Mouse (Mus musculus) left cerebral cortex, adult 8-10 months (tissue): Measurements from ENCODE around the gene Zscan10. TPM values are rescaled to one million over a fixed set of nuclear protein-coding genes. Genes with fewer than 3 reads are reported as not detected.

Experiments used
- DNase-seq, 2 experiments: peaks; one replicate each; pipeline ENCODE4 v3.0.0; 2022; ENCODE audit warnings: low spot score in 2 of 2
- total RNA-seq, 4 experiments: library from RNA; stranded (reverse); gene quantifications; 2 replicates each; pipeline ENCODE4 v1.2.4; 2022

Gene Zscan10
- not detected for total RNA-seq

DNA sequence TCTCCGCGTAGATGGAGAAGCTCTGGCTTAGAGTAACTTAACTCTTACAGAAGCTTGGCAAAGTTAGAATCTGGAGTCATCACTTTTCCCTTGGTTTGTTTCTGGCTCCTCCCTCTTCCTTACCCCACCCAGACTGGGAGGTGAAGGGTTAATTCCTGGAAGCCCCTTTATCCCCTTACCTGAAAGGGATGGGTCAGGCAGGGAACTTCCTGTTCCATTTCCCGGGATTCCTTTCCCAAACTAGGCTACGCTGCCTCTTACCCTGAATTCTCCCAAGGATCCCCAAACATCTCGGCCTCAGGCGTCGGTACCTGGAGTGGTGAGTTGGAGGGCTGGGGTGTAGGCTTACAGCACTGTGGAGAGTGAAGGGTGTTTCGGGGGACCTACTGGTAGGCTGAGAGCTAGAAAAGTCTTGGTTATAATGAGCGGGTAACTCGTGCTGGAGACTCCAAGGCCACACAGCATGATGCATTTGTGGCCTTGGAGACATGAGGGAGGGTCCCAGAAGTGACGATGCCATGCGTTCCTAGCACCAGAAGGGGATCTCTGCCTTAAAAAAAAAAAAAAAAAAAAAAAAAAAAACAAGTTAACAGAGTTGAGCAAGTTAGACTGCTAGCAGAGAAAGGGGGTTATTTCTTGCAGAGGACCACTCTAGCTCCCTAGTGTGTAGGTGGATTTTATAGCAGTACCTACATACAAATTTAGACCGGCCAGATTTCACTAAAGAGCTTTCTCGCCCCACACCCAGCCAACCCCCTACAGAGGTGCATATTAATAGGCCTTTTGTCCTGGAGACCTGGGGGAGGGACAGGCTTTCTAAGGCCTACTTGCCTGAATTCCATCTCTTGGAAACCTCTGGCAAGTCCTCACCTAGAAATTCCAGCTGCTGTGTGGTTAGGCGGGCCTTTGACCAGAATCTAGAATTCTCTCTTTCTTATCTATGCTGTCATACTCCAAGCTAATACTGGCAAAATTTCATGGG, at the start of gene Zscan10:
TSS of gene Zscan10 (plus strand) at position 216 of the 982 bp plus-strand sequence.
- no peak for DNase-seq

DNA sequence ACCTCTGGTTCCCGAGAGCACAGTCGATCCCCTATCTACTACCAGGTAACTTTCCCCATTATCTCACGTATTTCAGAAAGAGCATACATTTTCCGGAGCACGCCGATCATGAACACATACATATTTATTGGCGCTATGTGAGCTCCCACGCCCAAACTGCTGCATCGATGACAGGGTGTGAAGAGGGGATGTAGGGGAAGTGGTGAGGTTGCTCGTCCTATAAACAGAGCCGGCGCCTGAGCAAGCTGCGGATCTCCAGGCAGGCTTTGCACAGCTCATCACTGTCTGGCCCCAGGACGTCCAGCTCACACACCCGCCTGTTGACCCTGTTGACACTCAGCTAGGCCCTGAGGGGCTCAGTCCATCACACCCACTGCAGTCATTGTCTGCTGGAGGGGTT, 49.8 kb upstream of the Zscan10 start:
- no peak for DNase-seq

DNA sequence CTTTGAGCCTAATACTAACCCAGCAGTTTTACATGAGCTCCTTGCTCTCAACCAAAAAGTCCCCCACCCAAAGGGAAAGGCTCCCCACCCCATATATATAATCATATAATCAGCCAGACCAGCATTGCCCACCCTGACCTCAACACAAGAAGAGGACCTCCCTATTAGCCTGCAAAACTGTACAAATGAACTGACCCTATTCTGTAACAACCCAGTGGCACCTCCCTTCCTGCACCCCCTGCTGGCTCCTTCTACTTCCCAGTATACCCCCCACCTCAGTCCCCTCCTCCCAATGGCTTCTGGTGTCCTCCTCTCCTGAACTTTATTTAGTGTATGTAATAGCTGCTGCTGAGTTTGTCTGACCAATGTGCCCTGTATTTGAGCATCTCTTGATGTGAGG, 49.2 kb upstream of the Zscan10 start:
- DNase-seq, result no peak

GRCm38 (mm10) chr17:23551963-23552362, 48.7 kb upstream of the Zscan10 start:
- no peak for DNase-seq

- no peak for DNase-seq
Measured at GRCm38 (mm10) chr17:23552896-23553633, 47.6 kb upstream of the Zscan10 start.

- no peak for DNase-seq
Measured at GRCm38 (mm10) chr17:23553634-23554120, 47.0 kb upstream of the Zscan10 start.

DNA sequence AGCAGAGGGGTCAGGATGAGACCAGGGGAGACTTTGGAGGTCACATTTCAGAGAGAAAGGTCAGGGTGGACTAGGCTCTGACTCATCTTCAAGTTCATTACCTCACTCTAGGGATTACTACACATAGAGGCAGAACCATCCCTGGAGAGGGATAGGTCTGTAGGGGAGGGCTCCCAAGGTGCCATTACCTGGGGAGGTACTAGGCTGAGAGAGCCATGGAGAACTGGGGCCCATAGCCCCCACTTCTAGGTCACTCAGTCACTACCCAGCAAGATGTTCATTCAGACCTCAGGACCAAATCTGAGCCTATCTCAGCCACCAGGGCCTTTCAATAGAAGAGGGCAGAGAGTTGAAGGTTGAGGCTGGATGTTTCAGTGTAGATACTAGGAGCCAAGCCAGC, 46.3 kb upstream of the Zscan10 start:
- DNase-seq, result no peak

DNA sequence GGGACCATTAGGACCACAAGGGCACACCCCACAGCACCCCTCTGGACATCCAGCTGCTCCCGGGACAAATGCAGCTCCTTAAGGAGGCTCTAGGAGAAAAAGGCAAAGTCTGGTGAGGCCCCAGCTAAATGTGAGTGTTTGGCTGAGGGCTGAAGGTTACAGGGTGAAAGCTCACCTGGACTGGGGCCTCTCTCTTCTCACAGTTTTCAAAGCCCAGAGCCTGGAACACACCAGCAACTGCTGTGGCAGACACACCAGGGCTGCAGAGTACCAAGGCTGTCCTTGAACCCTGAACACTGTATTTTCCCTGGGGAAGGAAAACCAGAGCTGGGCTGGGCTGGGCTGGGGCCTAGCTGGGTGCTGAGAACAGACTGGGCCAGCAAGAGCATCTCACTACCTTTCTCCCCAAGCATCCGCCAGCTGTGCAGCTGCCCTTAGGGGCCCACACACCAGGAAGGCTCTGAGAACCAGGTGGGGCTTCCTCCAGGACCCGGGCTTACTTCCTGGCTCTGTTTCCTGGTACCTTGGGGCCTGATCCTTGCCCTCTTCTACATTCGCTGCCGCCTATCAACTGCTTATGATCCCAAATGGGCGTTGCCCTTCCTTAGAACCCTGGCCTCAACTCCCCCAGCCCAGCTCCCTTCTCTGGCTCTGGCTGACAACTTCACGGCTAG, 45.3 kb upstream of the Zscan10 start:
- DNase-seq, result no peak

GRCm38 (mm10) chr17:23559767-23560166, 40.9 kb upstream of the Zscan10 start:
- DNase-seq, result no peak

DNA sequence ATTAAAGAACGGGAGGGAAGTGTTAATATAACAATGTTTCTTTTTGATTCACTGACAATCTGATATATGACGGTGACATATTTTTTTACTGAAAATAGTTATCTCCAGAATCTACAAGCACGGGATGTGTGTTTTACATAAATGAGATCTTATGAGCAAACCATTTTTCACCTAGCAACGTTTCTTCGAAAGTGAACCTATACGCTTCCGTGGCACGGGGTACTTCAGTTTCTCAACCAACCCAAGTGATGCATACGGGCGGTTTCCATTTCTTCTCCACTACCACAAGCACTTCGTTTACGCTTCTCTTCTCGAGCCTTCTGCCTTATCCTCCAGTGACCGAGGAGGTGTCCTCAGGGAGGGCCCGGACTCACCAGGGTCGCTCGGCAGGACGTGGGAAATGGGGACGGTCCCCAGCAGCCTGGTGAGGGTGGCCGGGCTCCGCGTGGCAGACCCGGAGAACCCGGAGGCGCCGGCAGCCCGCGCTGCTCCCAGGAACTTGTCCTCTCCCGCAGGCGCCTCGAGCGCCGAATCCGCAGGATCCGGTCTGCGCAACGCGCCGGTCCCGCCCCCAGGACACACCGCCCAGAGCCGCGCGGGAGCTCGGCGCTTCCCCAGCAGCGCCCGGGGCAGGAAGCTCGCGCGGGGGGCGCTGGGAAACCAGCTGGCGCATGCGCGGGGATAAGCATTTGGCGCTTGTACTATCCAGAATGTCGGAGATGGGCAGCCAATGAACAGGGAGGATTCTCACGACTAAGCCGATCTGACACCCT, 36.9 kb upstream of the Zscan10 start, which contains the start of gene Zfp213:
TSS of gene Zfp213 (minus strand) at position 644 of the 773 bp plus-strand sequence.
- DNase-seq, result peak; percentile 87 to 93

GRCm38 (mm10) chr17:23564368-23564715, 36.3 kb upstream of the Zscan10 start:
- DNase-seq, result no peak

DNA sequence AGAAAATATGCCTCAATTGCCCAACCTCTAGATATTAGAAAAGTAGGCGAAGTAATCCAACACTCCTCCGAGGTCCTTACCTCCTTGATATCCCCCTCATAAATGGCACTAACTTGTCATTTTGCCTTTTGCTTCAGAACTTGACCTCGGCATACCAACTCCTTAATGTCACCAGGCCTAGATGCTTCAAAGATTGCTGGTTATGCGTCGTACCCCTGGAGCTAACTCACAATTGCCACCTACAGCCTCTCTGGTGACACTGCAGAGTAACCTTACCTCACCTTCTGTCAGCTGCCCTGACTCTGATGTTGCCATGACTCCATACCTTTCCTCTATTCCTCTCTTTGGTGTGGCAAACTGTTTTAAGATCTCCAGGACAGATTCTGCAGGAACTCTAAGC, 33.9 kb upstream of the Zscan10 start:
- DNase-seq, result no peak

GRCm38 (mm10) chr17:23568370-23568769, 32.3 kb upstream of the Zscan10 start:
- DNase-seq, result no peak

- no peak for DNase-seq
Measured at GRCm38 (mm10) chr17:23570017-23570416, 30.6 kb upstream of the Zscan10 start.

DNA sequence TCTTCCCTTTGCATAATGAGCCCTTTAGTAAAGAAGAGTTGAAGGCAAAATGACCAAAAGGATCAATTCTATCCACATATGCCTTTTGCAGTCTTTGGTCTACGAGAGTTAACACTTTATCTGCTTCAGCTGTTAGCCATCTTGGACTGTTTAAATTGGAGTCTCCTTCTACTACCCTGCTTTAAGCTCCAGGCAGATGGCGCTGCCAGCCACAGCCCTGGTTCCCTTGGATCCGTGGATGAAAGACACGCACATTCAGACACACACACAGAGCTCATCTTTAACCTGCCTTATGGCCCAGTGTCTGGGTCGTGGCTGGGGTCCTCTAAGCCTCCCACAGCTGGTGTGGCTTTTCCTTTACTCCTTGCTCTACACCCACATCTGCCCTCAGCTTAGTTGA, 29.6 kb upstream of the Zscan10 start:
- DNase-seq, result no peak

DNA sequence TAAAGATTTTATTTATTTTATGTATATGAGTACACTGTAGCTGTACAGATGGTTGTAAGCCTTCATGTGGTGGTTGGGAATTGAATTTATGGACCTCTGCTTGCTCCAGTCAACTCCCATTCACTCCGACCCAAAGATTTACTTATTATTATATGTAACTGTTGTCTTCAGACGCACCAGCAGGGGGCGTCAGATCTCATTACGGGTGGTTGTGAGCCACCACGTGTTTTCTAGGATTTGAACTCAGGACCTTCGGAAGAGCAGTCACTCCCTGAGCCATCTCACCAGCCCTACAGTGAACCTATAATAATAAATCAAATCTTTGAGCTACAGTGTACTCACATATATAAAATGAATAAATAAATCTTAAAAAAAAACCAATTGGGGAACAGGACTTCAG, 28.6 kb upstream of the Zscan10 start:
- no peak for DNase-seq

DNA sequence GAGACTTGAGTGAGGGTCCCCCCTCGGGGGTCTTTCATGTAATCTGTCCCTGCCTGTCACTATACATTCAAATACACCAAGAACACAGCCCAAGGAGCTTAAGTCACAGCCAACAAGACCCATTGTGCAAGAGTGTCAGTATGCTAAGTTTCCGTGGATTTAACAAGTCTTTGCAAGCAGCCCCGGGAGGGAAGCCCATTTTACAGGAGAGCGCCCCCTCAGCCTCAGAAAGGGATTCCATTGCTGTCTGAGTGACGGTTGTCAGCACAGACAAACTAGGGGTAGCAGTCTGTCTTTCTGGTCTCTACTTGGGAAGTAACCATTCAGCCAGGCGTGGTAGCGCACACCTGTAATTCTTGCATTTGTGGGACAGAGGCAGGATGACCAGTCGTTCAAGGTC, 26.5 kb upstream of the Zscan10 start:
- DNase-seq, result no peak

GRCm38 (mm10) chr17:23575951-23576552, 24.6 kb upstream of the Zscan10 start:
- no peak for DNase-seq

- no peak for DNase-seq
Measured at GRCm38 (mm10) chr17:23584786-23585185, 15.9 kb upstream of the Zscan10 start.

DNA sequence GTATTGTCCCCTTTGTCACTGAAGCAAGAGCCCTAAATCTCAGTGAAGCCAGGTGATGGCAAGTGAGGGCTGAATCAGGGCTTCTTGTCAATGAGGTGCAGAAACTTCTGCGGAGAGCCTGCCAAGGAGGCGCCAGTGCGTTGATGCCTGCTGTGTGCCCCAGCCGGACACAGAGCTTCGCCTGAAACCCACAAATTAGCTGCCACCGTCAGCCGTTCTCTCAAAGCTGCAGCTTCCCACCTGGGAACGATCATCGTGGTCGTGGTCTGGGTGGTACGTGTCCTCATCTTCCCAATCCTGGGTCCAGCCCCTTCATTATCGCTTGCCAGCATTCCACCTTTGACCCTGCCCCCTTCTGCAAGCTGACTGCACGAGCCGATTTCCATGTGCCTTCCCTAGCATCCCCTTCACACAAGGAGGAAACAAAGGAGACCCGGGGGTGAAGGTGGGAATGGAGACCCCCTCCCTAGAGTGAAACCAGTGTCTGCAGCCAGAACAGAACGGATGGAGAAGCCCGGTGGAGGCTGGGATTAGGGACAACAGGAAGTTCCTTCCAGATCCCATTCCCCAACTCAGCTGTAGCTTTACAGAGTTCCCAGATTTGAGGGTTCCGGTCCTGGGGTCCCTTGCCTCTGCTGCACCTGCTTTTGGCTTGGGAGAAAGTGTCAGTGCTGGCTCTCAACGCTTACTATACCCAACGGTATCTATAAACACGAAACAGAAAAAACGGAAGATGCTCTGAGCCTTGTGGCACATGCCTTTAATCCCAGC, 14.8 kb upstream of the Zscan10 start:
- DNase-seq, result peak; percentile 45 to 61
